Mouse (Mus musculus) hindbrain, embryonic 14.5 days (tissue): ENCODE measurements at regions not wholly inside any gene's neighbourhood (a gene's known extent, or its start where the extent isn't known, plus 50 kb on each side); places are given as distances from the start of the nearest gene placed in this dataset.
A peak's percentile ranks its signal among the peaks of the same experiment; 100 is the strongest.
"Not testable (repeated sequence)": the region's sequence is repeated elsewhere in the genome, so short reads cannot be mapped to it uniquely, and the experiment has no call there.

Source experiments
- ATAC-seq: fragments of 200-750 bp; cut with Nextera tagmentation; 2 replicates; pipeline ENCODE4 v1.8.0; 2017; ENCODE audit warnings: moderate number of reproducible peaks, mild to moderate bottlenecking, moderate TSS enrichment, moderate library complexity; ENCODE audit not compliant: low FRiP score
- DNase-seq: peaks from one replicate; pipeline ENCODE4 v3.0.0-alpha.2; 2015; ENCODE audit warnings: low spot score
- H3K27ac ChIP-seq: fragments of 300-500 bp; sonication (generic); 2 replicates; pipeline ENCODE4 v1.5.1; 2014; ENCODE audit warnings: mild to moderate bottlenecking, moderate library complexity
- H3K27me3 ChIP-seq: fragments of 300-500 bp; sonication (generic); 2 replicates; pipeline ENCODE4 v1.6.1; 2014; ENCODE audit warnings: mild to moderate bottlenecking, low read length, mixed read lengths; ENCODE audit not compliant: control insufficient read depth, insufficient read depth
- H3K36me3 ChIP-seq: fragments of 300-500 bp; sonication (generic); replicated peaks from 2 replicates; pipeline ENCODE4 v1.6.1; 2014; ENCODE audit not compliant: control insufficient read depth, insufficient read depth
- H3K4me1 ChIP-seq: fragments of 300-500 bp; sonication (generic); replicated peaks from 2 replicates; pipeline ENCODE4 v1.6.1; 2014; ENCODE audit warnings: antibody characterized with exemption, low read length, mixed read lengths; ENCODE audit not compliant: control insufficient read depth, insufficient read depth
- H3K4me2 ChIP-seq: fragments of 300-500 bp; sonication (generic); replicated peaks from 2 replicates; pipeline ENCODE4 v1.6.1; 2014; ENCODE audit warnings: mild to moderate bottlenecking, moderate library complexity
- H3K4me3 ChIP-seq: fragments of 300-500 bp; sonication (generic); replicated peaks from 2 replicates; pipeline ENCODE4 v1.5.1; 2014; ENCODE audit warnings: mild to moderate bottlenecking, low read length
- H3K9ac ChIP-seq: fragments of 300-500 bp; sonication (generic); 2 replicates; pipeline ENCODE4 v1.6.1; 2014
- H3K9me3 ChIP-seq: fragments of 300-500 bp; sonication (generic); 2 replicates; pipeline ENCODE4 v1.6.1; 2016; ENCODE audit warnings: low read length; ENCODE audit not compliant: control insufficient read depth
- WGBS: fragments of 180-500 bp; shearing (Covaris S2); extraction: QIAGEN DNeasy Blood & Tissue Kit; methylation state at CpG from one replicate; pipeline ENCODE4 v1.1.7; 2014; 5-methylcytosine and 5-hydroxymethylcytosine counted together

GRCm38 (mm10) chr1:184669173-184669572 lies 63.2 kb downstream of the Hlx start:
- H3K9ac ChIP-seq, ATAC-seq, H3K36me3 ChIP-seq, H3K27ac ChIP-seq, H3K4me1 ChIP-seq, H3K27me3 ChIP-seq, H3K4me3 ChIP-seq, H3K4me2 ChIP-seq, H3K9me3 ChIP-seq, DNase-seq: not testable (repeated sequence)
- 94% methylated on average over 5 of the region's 5 CpGs for WGBS

GRCm38 (mm10) chr1:184668428-184668827 lies 64.0 kb downstream of the Hlx start:
- Histone ChIP-seq H3K36me3 (no peaks in the 10 kb centered on the region), H3K27ac (no peak overlapping the region), H3K4me2 (no peak overlapping the region), H3K9ac (no peak overlapping the region), H3K4me3 (no peak overlapping the region), H3K9me3 (no peaks in the 10 kb centered on the region), H3K4me1 (no peaks in the 10 kb centered on the region), H3K27me3 (no peaks in the 10 kb centered on the region)
- 72% methylated on average over 1 of the region's 1 CpGs for WGBS
- DNase-seq (no peak), ATAC-seq (no peak)

DNA sequence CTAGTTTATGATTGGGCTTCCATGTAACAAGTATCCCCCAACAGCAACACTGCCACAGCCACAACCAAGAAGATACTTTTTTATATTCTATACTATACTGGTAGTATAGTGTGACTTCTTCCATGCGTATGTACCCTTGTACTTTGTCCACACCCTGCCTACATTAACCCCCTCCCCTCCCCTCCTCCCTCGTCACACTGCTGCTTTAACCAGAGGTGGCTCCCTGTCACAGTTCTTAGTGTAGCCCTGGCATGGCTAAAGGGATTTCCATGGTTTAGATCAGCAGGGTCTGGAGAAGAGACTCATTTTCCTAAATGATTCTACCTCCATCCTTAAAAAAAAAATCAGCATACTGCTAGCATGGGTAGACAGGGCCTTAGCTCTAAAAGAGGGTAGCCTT lies 64.4 kb downstream of the Hlx start:
- H3K27ac ChIP-seq = no peak overlapping the region
- no peaks in the 10 kb centered on the region for H3K4me1 ChIP-seq
- no peak for ATAC-seq
- DNase-seq = no peak
- WGBS = 52% methylated on average over 2 of the region's 2 CpGs
- no peaks in the 10 kb centered on the region for H3K27me3 ChIP-seq
- H3K4me2 ChIP-seq = no peak overlapping the region
- H3K36me3 ChIP-seq = no peaks in the 10 kb centered on the region
- no peak overlapping the region for H3K4me3 ChIP-seq
- H3K9me3 ChIP-seq = no peaks in the 10 kb centered on the region
- H3K9ac ChIP-seq = no peak overlapping the region

DNA sequence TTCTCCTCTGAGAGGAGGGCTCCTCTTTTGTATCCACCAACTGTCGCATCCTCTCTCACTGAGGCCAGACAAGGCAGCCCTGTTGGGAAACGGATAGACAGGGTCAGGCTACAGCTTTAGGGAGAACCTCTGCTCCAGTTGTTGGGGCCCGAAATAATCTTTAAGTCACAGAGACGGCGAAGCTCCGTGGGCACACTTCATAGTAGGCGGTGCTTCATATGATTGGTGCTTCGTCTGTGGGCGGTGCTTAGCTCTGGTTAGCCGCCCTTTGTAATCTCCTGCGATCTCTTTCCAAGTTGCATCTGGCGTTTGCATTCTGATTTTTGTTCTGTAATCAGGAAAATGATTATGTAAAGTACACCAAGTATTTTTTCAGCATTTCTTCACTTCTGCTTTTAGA lies 67.2 kb downstream of the Hlx start:
- H3K9ac ChIP-seq = no peak overlapping the region
- DNase-seq (no peak), ATAC-seq (no peak)
- no peaks in the 10 kb centered on the region for H3K27me3 ChIP-seq
- no peaks in the 10 kb centered on the region for H3K36me3 ChIP-seq
- H3K9me3 ChIP-seq = no peaks in the 10 kb centered on the region
- no peak overlapping the region for H3K27ac ChIP-seq
- 69% methylated on average over 12 of the region's 12 CpGs for WGBS
- no peak overlapping the region for H3K4me3 ChIP-seq
- H3K4me1 ChIP-seq = no peaks in the 10 kb centered on the region
- H3K4me2 ChIP-seq = no peak overlapping the region

DNA sequence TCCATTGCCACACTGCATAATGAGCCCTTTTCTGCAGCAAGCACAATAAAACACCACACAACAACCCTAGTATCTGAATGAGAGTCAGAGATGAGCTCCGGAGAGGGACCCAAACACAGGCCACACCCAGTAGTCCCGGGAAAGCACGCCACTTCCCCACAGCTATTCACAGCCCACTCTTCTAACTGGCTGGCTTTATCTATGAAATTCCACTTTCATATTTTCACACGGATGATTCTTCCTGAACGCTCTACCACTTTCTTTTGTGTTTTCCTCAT lies 68.4 kb downstream of the Hlx start:
- Histone ChIP-seq H3K27me3 (no peaks in the 10 kb centered on the region), H3K4me3 (no peak overlapping the region), H3K36me3 (no peaks in the 10 kb centered on the region), H3K9me3 (no peaks in the 10 kb centered on the region), H3K27ac (0 out of 2 replicates have a peak overlapping the region, but pooled peaks have one; percentile 32), H3K4me2 (peak overlapping the region; percentile 27), H3K4me1 (no peaks in the 10 kb centered on the region), H3K9ac (no peak overlapping the region)
- ATAC-seq (no peak), DNase-seq (no peak)
- WGBS = 50% methylated on average over 5 of the region's 5 CpGs

- Histone ChIP-seq H3K27ac (peak overlapping the region; percentile 32; the same call in 1 of the 2 replicates), H3K4me2 (peak overlapping the region; percentile 27), H3K27me3 (no peaks in the 10 kb centered on the region), H3K36me3 (no peaks in the 10 kb centered on the region), H3K9ac (no peak overlapping the region), H3K4me3 (no peak overlapping the region), H3K9me3 (no peaks in the 10 kb centered on the region), H3K4me1 (no peaks in the 10 kb centered on the region)
- WGBS = 52% methylated on average over 14 of the region's 14 CpGs
- ATAC-seq = no peak; the same call in 1 of the 2 replicates
- DNase-seq = no peak
Measured at GRCm38 (mm10) chr1:184663300-184664097, 68.9 kb downstream of the Hlx start.

DNA sequence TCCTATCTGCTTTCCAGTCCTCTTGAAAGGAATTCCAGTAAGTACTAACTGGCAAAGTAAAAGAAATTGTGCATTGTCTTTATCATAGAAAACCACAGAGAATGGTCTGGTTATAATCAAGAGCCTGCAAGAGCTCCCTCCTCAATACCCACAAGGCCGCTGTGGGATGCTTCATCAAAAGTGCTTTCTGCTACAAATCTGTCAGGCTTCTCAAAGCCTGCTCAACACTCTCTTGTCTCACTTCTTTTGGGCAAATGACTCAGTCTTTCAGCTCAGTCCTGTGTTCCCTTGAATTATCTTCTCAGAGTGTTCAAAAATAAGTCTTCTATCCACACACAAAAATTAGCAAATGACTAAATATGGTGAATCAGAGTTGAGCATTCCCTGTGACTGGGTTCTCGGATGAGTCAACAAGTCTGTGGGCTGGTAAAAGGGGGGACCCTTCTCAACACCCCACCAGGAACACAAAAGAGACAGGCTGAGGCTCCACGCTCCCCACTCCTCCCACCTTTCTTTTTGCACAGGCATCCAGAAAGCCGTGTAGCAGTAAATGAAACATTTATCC lies 81.8 kb downstream of the Hlx start:
- Histone ChIP-seq H3K4me1 (no peaks in the 10 kb centered on the region), H3K27me3 (no peaks in the 10 kb centered on the region), H3K4me2 (no peak overlapping the region), H3K4me3 (no peak overlapping the region), H3K36me3 (no peaks in the 10 kb centered on the region), H3K9me3 (peaks cover 8% of the 10 kb centered on the region; the same call in 1 of the 2 replicates), H3K9ac (no peak overlapping the region), H3K27ac (no peak overlapping the region)
- 87% methylated on average over 4 of the region's 4 CpGs for WGBS
- no peak for ATAC-seq
- DNase-seq = no peak

DNA sequence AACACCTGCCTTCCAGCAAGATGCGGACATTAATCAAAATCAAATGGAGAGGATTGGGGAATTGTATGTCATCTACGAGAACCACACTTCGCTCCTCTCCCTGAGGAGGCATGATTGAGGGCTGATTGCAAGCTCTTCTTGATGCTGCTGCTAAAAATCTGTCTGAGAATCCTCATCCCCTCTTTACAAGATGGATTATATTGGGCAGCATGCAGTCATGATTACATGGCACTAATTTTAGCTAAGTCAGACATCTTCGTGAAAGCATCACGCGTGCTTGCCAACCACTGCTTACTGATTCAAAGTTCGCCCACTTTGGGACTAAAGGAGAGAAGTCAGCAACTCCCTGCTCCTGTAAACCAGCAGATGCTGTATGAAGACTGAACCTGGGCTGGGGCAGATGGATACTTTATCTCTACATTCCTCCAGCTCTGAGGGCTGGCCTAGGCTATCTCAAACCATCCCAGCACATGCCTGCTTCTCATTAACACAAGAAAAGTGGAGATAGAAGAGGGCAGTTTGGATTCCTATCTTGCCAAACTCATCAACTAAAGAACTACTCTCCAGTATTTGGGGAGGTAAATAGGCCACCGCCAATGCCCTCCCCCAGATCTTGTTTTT lies 84.4 kb downstream of the Hlx start:
- Histone ChIP-seq H3K9ac (no peak overlapping the region), H3K4me2 (no peak overlapping the region), H3K36me3 (no peaks in the 10 kb centered on the region), H3K4me1 (no peaks in the 10 kb centered on the region), H3K4me3 (no peak overlapping the region), H3K27me3 (no peaks in the 10 kb centered on the region), H3K9me3 (peaks cover 8% of the 10 kb centered on the region; the same call in 1 of the 2 replicates), H3K27ac (no peak overlapping the region)
- WGBS = 82% methylated on average over 8 of the region's 8 CpGs
- ATAC-seq (no peak), DNase-seq (no peak)

DNA sequence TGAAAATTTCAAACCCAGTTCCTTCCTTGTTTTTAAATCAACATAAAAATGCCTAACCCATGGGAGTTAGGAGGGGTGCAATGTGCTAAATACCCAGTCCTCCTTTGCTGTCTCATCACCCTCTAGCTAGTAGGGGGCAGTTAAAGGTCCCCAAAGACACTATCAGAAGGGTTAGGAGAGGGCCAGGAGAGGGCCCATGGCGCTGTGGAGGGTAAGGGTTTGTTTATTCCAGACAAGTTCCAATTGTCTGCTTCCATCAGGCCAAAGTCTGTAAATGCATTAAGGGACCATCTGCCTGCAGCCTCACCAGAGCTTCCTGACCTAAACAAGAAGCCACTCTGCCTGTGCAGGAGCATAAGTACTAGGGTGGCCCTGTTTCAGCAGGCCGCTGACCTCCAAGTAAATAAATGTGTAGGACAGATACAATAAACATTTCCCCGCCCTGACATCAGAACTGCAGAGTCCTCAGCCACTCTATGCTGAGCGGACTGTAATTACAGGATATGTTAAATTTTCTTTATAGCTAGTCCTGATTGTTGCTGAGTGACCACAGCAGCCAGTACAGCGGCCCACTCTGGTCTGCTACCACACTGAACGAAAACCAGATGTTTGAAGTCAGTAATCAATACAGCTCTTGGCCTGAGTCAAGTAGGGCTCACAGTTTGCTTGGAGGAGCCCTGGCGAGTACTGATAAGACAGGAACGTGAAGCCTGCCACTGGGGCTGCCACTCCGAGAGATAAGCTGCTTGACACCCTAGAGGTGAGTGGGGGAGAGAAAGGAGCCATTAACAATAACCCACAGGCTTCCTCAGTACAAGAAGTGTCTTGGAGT lies 87.4 kb downstream of the Hlx start:
- H3K4me2 ChIP-seq = no peak overlapping the region
- H3K27ac ChIP-seq = no peak overlapping the region
- DNase-seq (no peak), ATAC-seq (no peak)
- peaks cover 8% of the 10 kb centered on the region; the same call in 1 of the 2 replicates for H3K9me3 ChIP-seq
- H3K36me3 ChIP-seq = no peaks in the 10 kb centered on the region
- H3K4me1 ChIP-seq = no peaks in the 10 kb centered on the region
- no peak overlapping the region for H3K9ac ChIP-seq
- no peak overlapping the region for H3K4me3 ChIP-seq
- H3K27me3 ChIP-seq = no peaks in the 10 kb centered on the region
- 65% methylated on average over 9 of the region's 9 CpGs for WGBS
